Mouse (Mus musculus): ENCODE measurements around the gene Nckap5.

GRCm38 (mm10) chr1:126676769-126677168 lies 153.8 kb downstream of the Nckap5 start:
- no peak for TF ChIP-seq CTCF (IDR thresholded peaks at IDR 0.05; ENCODE audit: insufficient read depth, low read depth, low read length)
- TF ChIP-seq POLR2A (IDR thresholded peaks at IDR 0.05; ENCODE audit: insufficient read depth, low read depth, low read length), result no peak
